Mouse (Mus musculus) cerebellum, adult 9-10 months (tissue): ENCODE data around the gene Anks4b.
A peak's percentile ranks its signal among the peaks of the same experiment; 100 is the strongest.

Experiments used
- DNase-seq: peaks from one replicate; pipeline ENCODE4 v3.0.0; 2022

Anks4b gene

DNA sequence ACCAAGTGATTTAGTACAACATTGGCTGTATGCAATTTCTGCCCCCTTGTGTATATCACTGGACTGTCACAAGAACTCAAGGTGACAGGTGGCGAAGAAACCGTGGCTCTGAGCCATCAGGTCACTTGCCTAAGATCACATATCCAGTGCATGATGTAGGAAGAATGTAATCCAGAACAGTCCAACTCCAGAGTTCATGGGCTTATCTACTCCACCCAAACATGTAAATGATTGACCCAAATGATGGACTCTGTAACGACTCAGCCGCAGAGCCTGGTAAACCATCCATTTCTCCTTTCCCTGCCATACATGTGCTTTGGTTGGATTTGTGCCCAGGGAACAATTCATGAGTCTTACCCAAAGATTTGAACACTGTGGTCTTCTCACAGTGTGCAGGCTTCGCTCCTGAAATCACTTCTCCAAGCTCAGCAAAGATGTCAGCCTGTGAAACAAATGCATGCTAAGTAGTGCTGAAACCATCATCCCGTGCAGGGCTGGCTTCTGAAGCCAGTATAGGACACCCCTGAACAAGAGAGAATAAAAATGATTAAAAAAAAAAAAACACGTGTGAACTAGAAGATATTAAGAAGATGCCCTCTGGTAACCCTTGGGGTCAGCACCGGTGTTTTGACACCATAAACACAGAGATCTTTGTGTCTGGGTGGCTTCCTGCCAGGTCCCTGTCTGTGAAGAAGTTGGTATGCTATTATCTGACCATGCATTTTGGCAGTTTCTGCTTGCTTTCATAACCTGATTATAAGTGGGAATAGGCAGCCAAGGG, 15.9 kb downstream of the Anks4b start:
- DNase-seq = peak; percentile 49

- peak; percentile 53 for DNase-seq
These were observed 16.6 kb downstream of the Anks4b start for GRCm38 (mm10) chr7:120190150-120190665.

DNA sequence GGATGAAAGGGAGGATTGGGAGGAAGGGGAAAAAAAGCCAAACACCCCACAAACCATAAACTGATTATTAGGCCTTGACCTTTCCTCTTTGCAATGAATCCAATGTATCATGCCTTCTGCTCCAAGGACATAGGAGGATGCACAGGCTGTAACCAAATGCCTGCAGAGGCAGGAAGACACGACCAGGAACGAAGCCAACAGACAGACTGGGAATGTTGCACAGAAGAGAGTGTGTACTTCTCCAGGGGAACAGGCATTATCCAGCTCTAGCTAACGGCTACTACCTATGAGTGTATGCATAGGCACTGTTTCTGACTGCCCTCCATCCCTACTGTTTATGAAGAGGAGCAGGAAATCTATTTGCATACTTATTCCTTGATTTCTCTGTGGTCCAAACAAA, 18.5 kb downstream of the Anks4b start:
- DNase-seq = no peak

DNA sequence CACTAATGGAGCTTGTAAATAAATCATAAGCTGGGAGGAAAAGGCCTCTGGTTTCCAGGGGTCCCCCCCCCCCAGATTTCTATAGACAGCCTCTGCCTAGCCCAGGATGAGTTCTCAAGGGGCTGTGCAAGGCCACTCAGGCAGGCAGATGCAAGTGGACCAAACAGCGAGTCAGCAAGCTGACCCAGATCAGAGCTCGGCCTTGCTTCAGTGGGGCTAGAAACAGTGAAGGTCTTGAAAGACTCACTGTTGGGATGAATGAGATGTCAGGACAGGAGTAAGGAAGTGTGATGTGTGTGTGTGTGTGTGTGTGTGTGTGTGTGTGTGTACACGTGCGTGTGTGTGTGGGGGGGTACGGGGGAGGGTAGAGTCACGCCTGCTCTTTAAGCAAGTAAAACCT, 19.2 kb downstream of the Anks4b start:
- DNase-seq = no peak

DNA sequence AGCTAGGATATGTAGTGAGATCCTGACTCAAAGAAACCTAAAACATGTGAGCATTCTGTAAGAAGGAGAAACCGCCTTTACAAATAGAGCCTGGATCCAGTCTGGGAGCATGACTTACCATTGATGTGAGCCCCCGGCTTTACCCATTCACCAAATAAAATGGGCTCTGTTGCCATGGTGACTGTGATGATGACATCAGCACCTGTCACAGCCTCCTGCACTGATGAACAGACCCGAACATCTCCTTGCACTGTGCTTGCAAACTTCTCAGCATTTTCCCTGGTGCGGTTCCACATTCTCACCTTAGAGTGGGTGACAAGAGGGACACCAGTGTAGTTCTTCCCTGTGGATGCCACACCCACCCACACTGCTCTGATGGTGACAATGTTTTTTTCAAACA, 21.5 kb downstream of the Anks4b start:
- no peak for DNase-seq

DNA sequence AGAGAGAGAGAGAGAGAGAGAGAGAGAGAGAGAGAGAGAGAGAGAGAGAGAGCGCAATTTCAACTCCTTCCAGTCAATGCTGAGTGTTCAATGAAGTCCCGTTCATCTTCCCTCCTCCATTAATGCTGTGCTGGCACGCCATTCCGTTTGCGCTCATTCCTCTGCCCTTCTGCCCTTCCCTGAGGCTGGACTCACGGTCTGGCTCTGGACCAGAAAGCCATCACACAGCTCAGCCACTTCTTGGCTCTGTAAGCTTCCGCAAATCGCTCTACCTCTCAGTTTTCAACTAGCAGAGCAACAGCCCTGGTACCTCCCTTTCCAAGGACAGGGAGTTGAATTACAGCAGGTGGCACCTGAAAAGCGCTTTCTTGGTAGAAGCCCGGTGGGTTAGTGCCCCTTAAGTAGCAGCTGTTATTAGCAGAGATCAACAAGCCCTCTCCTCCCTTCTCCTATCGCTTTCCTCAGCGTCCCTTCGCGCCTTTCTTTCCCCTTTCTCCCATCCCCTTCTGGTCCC, 27.6 kb downstream of the Anks4b start:
- DNase-seq = no peak

DNA sequence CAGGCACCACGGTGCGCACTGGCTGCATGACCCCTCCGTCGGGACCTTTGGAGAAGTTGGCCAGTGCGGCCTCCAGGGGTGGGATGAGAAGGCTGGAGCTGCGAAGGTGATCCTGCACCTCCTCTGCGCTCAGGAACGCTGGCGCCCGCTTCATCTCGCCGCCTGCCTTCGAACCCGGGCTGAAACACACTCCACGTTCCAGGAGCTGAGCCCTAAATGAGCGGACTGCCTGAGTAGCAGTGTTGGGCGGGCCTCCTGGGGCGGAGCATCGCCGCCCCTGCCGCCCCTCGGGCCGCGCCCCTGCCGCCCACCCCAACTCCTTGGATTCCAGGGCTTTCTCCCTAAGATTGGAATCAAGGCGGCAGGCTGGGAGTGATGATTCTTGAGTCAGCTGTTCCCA, 28.1 kb downstream of the Anks4b start, which contains the start of gene Crym:
Crym (minus strand) TSS at position 341 of the 400 bp plus-strand sequence.
- DNase-seq = no peak

DNA sequence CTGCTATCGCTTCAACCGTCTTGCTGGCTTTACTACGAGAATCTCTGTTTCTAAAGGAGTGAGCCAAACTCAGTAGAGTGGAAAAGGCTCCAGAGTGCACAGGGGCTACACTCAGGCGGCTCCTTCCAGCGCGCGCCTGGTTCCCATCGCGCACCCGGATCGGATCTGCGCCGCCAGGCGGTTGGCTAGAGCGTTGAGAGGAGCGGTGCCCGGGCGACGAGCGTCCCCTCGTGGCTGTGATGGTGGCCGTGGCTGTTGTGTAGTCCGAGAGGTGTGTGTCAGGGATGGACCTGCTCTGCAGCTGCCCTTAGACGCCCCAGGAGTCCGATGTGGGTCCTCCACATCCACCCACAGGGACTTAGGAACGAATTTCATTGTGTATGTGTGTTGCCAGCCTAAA, 30.1 kb downstream of the Anks4b start, which contains the start of gene Abca14:
Abca14 (plus strand) TSS at position 173 of the 400 bp plus-strand sequence.
- DNase-seq = peak; percentile 77

DNA sequence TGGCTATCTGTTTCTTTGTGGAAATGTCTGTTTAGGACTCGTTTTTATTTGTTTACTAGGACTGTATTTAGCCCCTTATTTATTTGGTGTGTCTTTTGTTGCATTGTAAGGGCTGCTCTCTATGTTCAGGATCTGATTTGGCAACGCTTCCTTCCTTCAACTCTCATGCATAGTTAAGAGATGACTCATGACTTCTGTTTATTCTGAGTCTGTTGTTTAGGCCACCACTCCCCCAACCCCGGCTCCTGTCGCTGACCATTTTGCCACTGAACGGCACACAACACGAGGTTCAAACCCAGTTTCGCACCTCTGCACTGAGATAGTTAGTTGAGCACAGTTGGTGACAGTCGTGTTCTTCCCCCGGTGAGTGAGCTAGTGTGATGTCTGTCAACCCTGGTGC, 32.3 kb downstream of the Anks4b start:
- no peak for DNase-seq

DNA sequence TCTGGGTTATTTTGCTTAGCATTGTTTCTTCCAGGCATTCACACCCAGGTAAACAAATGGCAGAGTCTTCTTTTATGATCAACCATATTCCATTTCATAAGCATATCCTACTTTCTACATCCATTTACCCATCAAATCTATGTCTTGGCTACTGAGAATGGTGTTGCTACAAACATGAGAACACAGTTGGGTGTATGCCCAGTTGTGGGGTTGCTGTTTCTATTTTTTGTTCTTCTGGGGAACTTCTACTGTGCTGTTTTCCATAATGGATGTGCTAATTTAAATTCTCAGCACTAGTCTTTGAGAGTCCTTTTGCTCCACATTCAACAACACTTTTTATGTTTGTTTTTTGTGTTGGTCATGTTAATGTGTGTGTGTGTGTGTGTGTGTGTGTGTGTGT, 54.9 kb downstream of the Anks4b start:
- no peak for DNase-seq
